Mouse (Mus musculus) thymus, adult 2 months (tissue): Measurements from ENCODE around the gene Rusc2.

ENCODE experiments used
- CTCF ChIP-seq: fragments of 200-500 bp; IDR thresholded peaks from 2 replicates; pipeline ENCODE4 v1.5.1; 2012; ENCODE audit warnings: mild to moderate bottlenecking, control low read depth, low read length, moderate library complexity, borderline replicate concordance; ENCODE audit not compliant: control insufficient read depth, poor library complexity, insufficient read depth; ENCODE audit errors: extremely low read depth
- POLR2A ChIP-seq: fragments of 200-500 bp; IDR thresholded peaks from 2 replicates; pipeline ENCODE4 v1.6.1; 2012; ENCODE audit warnings: mild to moderate bottlenecking, low read length, control low read depth, moderate library complexity; ENCODE audit not compliant: control insufficient read depth, poor library complexity, insufficient read depth; ENCODE audit errors: extremely low read depth

- no peak for TF ChIP-seq POLR2A
- peak; percentile 11; the same call in 1 of the 2 replicates for TF ChIP-seq CTCF
Observed at GRCm38 (mm10) chr4:43454041-43454836, 72.5 kb downstream of the Rusc2 start, which contains the start of gene Cd72.
